Mouse (Mus musculus) forebrain, embryonic 13.5 days (tissue): ENCODE results near the gene Gm26938. TPM values are rescaled to one million over a fixed set of nuclear protein-coding genes. Genes with fewer than 3 reads are reported as not detected.

Experiments used
- ATAC-seq: fragments of 200-750 bp; cut with Nextera tagmentation; 2 replicates; pipeline ENCODE4 v1.8.0; 2017
- H3K27ac ChIP-seq: fragments of 300-500 bp; sonication (generic); 2 replicates; pipeline ENCODE4 v1.5.1; 2015; ENCODE audit warnings: inconsistent platforms, mild to moderate bottlenecking, moderate library complexity
- H3K27me3 ChIP-seq: fragments of 300-500 bp; sonication (generic); 2 replicates; pipeline ENCODE4 v1.6.1; 2015; ENCODE audit warnings: mild to moderate bottlenecking, inconsistent platforms
- H3K36me3 ChIP-seq: fragments of 300-500 bp; sonication (generic); 2 replicates; pipeline ENCODE4 v1.6.1; 2015; ENCODE audit warnings: mild to moderate bottlenecking, inconsistent platforms; ENCODE audit not compliant: poor library complexity, severe bottlenecking
- H3K4me1 ChIP-seq: fragments of 300-500 bp; sonication (generic); 2 replicates; pipeline ENCODE4 v1.6.1; 2015; ENCODE audit warnings: inconsistent platforms
- H3K4me2 ChIP-seq: fragments of 300-500 bp; sonication (generic); 2 replicates; pipeline ENCODE4 v1.6.1; 2015; ENCODE audit warnings: inconsistent platforms, mild to moderate bottlenecking, moderate library complexity
- H3K4me3 ChIP-seq: fragments of 300-500 bp; sonication (generic); 2 replicates; pipeline ENCODE4 v1.5.1; 2015; ENCODE audit warnings: mild to moderate bottlenecking, inconsistent platforms
- H3K9ac ChIP-seq: fragments of 300-500 bp; sonication (generic); 2 replicates; pipeline ENCODE4 v1.6.1; 2015; ENCODE audit warnings: mild to moderate bottlenecking, inconsistent platforms
- H3K9me3 ChIP-seq: fragments of 300-500 bp; sonication (generic); replicated peaks from 2 replicates; pipeline ENCODE4 v1.6.1; 2016; ENCODE audit warnings: inconsistent platforms
- WGBS: fragments of 180-500 bp; shearing (Covaris S2); methylation state at CpG from one replicate; pipeline ENCODE4 v1.1.7; 2015; 5-methylcytosine and 5-hydroxymethylcytosine counted together
- polyA plus RNA-seq: library from polyadenylated mRNA; unstranded; fragments of >200 nt; fragmentation: Nextera tagmentation; extraction: Ambion mirVana; gene quantifications from 2 replicates; pipeline ENCODE4 v1.2.1, GENCODE M21; 2015

The Gm26938 gene
- polyA plus RNA-seq, 1 experiment from 2014 or later = not detected

DNA sequence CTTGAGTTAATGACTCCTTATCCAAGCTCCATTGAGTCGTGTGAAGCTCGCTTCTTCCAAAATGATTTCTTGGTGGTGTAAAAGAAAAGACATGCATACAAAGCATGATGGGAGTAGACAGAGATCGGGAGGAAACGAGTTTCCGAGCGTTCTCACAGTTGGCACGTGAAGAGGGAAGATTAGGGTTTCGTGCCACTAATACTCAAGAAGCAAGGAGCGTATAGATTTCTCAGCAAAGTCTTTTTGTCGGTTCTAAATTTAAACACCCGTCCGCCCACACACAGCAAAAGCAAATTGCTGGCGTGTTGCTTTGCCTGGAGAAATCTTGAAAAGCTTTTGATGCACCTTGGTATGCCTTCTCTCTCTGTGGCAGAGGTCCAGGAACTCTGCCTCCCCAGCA lies 3.2 kb upstream of the Gm26938 start:
- H3K9ac ChIP-seq = no peak overlapping the region
- WGBS = 83% methylated on average over 13 of the region's 13 CpGs
- ATAC-seq = no peak
- H3K4me1 ChIP-seq = peaks cover 12% of the 10 kb centered on the region
- no peak overlapping the region for H3K4me2 ChIP-seq
- H3K27ac ChIP-seq = no peak overlapping the region
- no peak overlapping the region for H3K4me3 ChIP-seq
- H3K36me3 ChIP-seq = no peaks in the 10 kb centered on the region
- no peaks in the 10 kb centered on the region for H3K9me3 ChIP-seq
- no peaks in the 10 kb centered on the region for H3K27me3 ChIP-seq

DNA sequence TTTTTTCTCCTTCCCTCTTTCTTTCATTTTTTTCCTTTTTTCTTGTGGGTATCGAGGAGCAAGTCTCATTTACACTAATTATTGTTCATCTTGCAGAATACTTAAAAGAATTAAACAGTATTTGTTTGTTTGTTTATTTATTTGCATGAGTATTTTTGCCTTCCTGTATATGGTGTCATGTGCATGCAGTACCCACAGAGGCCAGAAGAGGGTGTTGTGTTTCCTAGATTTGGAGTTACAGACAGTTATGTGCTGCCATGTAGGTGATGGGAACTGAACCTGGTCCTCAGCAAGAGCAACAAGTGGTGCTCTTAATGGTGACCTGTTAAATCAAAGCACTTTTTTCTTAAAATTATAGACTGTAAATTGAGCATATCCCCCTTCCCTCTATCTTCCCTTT lies 1.4 kb upstream of the Gm26938 start:
- Histone ChIP-seq H3K27ac (no peak overlapping the region), H3K36me3 (peaks cover 13% of the 10 kb centered on the region), H3K9me3 (no peaks in the 10 kb centered on the region), H3K4me2 (no peak overlapping the region; the same call in 1 of the 2 replicates), H3K4me1 (peaks cover 12% of the 10 kb centered on the region), H3K27me3 (no peaks in the 10 kb centered on the region), H3K9ac (no peak overlapping the region), H3K4me3 (no peak overlapping the region)
- ATAC-seq = no peak
- WGBS = 96% methylated on average over 1 of the region's 1 CpGs

DNA sequence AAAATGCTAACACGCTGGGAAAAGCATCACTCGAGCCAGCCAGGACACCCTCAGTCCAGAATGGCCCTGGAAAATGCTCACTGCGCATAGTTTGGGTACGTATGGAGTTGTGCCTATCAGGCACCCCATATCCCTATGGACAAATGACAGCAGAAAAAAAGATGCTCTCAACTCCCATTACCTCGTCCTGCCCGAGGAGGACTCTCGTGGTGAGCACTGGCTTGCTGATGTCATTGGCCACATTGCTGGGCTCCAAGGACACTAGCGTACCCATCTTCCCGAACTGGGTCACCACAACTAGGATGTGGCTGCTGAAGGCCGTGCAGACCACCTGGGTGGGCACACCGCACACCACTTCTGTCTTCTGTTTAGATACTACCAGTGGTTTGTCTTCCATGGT lies 260 bp downstream of the Gm26938 start:
- Histone ChIP-seq H3K27me3 (no peaks in the 10 kb centered on the region), H3K36me3 (peaks cover 29% of the 10 kb centered on the region), H3K27ac (peak overlapping the region; percentile 76; the same call in 1 of the 2 replicates), H3K9ac (peak overlapping the region; percentile 84), H3K4me3 (peak overlapping the region; percentile 88), H3K4me1 (peaks cover 12% of the 10 kb centered on the region), H3K9me3 (no peaks in the 10 kb centered on the region), H3K4me2 (peak overlapping the region; percentile 95)
- 45% methylated on average over 11 of the region's 11 CpGs for WGBS
- peak; percentile 26 for ATAC-seq

DNA sequence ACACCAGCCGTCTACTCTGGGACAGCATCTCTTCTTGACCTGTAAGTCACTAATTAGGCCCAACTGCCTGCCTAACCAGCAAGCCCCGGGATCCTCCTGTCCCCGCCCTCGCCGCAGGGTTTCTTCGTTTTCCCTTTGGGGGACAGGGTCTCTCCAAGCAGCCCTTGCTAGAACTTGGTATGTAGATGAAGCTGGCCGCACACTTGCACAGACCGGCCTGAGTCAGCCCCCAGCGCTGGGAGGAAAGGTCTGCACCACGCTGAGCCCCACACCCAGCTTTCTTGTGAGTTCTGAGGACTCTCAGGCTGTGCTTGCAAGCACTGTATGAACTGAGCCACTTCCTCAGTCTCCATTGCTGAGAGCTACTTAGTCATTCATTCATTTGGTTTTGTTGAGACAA lies 1.7 kb downstream of the Gm26938 start:
- Histone ChIP-seq H3K27ac (no peak overlapping the region), H3K27me3 (no peaks in the 10 kb centered on the region), H3K36me3 (peaks cover 35% of the 10 kb centered on the region), H3K4me2 (no peak overlapping the region), H3K4me3 (no peak overlapping the region), H3K9me3 (no peaks in the 10 kb centered on the region), H3K9ac (no peak overlapping the region), H3K4me1 (peaks cover 12% of the 10 kb centered on the region)
- 91% methylated on average over 10 of the region's 10 CpGs for WGBS
- no peak for ATAC-seq

DNA sequence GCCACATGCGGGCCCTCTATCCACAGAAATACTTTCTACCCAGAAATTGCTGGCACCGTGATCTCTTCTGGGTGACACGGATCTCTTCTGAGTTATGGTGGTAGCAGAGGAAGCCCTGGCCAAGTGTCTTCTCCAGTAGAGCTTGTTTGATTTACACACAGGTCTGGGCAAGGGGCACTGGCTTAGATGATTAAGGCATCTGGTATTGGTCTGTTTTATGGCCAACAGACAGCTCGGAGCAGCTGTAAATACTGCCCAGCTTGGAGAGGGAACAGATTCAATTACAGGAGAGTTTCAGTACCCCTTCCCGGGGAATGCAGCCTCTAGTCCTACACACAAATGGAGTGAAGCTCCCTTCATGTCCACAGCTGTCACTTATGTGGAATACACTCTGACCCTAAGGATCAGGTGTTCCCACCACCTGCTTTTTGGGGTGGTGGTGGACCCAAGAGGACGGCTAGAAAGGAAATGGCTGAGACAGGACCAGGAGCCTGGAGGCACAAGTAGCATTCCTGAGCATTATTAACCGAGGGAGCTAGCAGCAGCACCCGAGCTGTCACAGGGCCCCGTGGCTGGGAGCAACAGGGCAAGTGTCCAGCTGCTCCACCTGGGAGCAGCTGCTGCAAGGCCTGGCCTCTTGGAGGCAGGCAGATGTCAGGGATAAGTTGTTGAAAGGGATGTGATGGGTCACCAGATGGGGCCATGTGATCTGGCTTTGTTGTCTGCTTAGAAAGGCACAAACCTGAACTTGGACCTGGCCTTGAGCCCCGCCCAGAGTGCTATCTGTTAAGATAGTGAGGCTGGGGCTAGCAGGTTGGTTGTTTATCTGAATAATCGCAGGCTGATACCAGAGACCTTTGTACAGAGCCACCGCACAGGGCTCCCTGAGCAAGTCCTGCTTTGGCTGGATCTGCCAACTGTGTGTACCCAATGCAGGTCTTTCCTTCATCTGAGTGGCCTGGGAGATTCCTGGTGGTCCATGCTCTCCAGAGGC lies 4.4 kb downstream of the Gm26938 start:
- ATAC-seq = no peak
- 92% methylated on average over 12 of the region's 12 CpGs for WGBS
- no peaks in the 10 kb centered on the region for H3K9me3 ChIP-seq
- H3K27ac ChIP-seq = no peak overlapping the region
- H3K4me3 ChIP-seq = no peak overlapping the region
- peaks cover 35% of the 10 kb centered on the region for H3K36me3 ChIP-seq
- H3K4me1 ChIP-seq = peaks cover 12% of the 10 kb centered on the region
- no peak overlapping the region; the same call in 1 of the 2 replicates for H3K9ac ChIP-seq
- H3K4me2 ChIP-seq = no peak overlapping the region
- no peaks in the 10 kb centered on the region for H3K27me3 ChIP-seq

DNA sequence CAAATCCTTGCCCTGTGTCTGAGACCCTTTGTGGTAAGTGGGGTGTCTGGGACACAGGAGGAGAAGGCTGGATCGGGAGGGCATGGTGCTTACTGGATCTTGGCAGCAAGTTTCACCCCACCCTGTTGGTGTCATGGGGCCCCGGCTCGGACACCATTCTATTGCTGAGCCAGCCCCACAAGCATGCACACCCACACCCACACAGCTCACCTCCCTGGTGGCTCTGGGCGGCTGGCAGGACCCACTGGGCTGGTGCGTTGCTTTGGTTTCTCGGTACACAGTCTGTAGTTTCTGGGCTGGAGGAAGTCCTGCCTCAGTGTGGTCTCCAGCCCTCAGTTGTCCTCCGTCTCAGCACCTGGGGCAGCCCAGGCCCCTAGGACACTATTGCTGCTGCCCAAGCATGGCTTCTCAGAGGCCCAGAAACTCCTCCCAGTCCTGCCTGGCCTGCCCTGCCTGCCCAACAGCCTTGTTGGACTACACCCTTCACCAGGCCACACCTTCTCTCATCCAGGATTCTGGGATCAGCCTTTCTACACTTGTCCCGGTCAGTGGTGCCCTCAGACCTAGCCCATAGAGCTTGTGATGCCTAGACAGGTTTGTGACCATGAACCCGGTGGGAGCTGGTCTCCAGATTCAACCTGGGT lies 6.5 kb downstream of the Gm26938 start, which contains the start of gene Tmem184a:
Gene Tmem184a, minus strand, starts transcription at position 380 of the 644 bp plus-strand sequence.
- no peak for ATAC-seq
- Histone ChIP-seq H3K36me3 (peaks cover 35% of the 10 kb centered on the region), H3K27ac (no peak within 1 kb of the TSS), H3K4me3 (no peak within 1 kb of the TSS), H3K4me1 (no peaks in the 10 kb centered on the region), H3K9ac (no peak within 1 kb of the TSS), H3K9me3 (no peaks in the 10 kb centered on the region), H3K27me3 (peaks cover 5% of the 10 kb centered on the region; the same call in 1 of the 2 replicates), H3K4me2 (no peak within 1 kb of the TSS)
- WGBS = 84% methylated on average over 9 of the region's 9 CpGs

DNA sequence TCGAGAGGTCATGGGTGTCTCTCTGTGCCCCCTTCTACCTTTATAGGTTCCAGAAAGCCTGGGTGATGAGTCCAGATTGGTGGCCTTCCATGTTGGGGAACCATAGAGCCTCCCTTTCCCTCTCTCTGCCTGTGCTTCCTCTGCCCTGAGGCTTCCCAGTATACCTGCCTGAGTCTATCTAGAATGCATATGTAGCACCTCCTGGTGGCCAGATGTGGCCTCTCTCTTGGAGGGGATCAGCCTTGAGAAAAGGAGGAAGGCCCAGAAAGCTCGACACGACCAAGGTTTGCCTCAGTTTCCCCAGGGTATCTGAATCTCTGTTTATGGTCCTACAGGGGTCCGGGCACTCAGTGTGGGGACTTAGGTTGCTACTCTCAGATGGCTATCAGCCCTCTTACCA lies 7.4 kb downstream of the Gm26938 start:
- H3K4me2 ChIP-seq = no peak overlapping the region
- H3K36me3 ChIP-seq = peaks cover 34% of the 10 kb centered on the region
- 0 out of 2 replicates have a peak, but pooled peaks have one; percentile 37 for ATAC-seq
- no peak overlapping the region for H3K9ac ChIP-seq
- H3K4me1 ChIP-seq = no peaks in the 10 kb centered on the region
- no peaks in the 10 kb centered on the region for H3K9me3 ChIP-seq
- no peak overlapping the region for H3K27ac ChIP-seq
- peaks cover 14% of the 10 kb centered on the region for H3K27me3 ChIP-seq
- H3K4me3 ChIP-seq = no peak overlapping the region
- 50% methylated on average over 4 of the region's 4 CpGs for WGBS

DNA sequence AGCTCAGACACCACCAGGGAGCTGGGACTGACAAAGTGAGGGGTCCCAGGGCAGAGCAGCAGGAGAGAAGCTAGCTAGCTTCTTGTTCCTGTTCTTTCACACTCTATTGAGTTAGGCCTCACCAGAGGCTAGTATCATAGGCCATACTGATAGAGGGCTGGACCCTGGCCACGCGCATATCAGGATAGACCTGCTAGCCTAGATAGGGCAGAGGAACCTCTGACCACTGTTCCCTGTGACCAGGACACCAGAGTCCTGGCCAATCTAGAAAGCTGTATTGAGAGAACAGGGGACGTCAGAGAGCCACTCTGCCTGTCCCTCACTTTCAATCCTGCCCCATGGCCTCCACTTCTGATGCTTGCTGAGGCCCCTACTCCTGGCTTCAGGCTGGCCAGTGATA lies 8.2 kb downstream of the Gm26938 start:
- ATAC-seq = no peak
- WGBS = 91% methylated on average over 3 of the region's 3 CpGs
- Histone ChIP-seq H3K4me2 (no peak overlapping the region), H3K9me3 (no peaks in the 10 kb centered on the region), H3K36me3 (peaks cover 26% of the 10 kb centered on the region), H3K27me3 (peaks cover 20% of the 10 kb centered on the region), H3K4me3 (no peak overlapping the region), H3K4me1 (no peaks in the 10 kb centered on the region), H3K27ac (no peak overlapping the region), H3K9ac (no peak overlapping the region)

DNA sequence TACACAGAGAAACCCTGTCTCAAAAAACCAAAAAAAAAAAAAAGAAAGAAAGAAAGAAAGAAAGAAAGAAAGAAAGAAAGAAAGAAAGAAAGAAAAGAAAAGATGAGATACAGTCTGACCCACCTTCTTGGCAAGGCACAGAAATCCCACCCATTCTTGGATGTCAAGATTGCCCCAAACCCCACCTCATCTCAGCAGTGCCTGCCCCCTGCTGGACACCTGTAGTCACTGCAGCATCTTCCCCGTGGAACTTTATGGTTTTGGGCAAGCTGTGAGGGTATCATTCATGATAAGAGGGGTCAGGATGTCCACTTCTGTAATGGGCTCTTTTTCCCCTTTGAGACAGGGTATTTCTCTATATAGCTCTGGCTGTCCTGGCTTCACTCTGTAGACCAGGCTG lies 8.9 kb downstream of the Gm26938 start:
- 10% methylated on average over 1 of the region's 1 CpGs for WGBS
- no peak overlapping the region for H3K4me2 ChIP-seq
- no peak overlapping the region for H3K9ac ChIP-seq
- no peak for ATAC-seq
- peaks cover 27% of the 10 kb centered on the region for H3K27me3 ChIP-seq
- no peak overlapping the region for H3K4me3 ChIP-seq
- peaks cover 19% of the 10 kb centered on the region for H3K36me3 ChIP-seq
- no peaks in the 10 kb centered on the region for H3K9me3 ChIP-seq
- no peaks in the 10 kb centered on the region for H3K4me1 ChIP-seq
- H3K27ac ChIP-seq = no peak overlapping the region

DNA sequence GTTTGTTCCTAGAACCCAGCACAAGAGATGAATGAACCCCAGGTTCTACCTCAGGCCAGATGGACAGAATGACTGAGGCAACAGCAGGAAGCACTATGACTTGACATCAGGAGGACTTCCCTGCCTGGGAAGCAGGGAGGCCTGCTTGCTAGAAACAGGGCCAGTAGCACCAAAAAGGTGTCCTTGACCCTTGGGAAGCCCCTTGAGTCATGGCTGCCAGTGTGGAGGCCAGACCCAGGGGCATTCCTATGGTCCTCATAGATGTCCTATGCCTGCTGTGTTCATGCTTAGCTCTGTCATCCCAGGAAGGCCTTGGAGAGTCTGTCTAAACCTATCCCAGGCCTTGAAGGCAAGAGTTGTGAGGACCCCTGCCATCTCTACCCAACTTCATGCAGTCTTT lies 9.8 kb downstream of the Gm26938 start:
- Histone ChIP-seq H3K36me3 (peaks cover 10% of the 10 kb centered on the region), H3K27ac (no peak overlapping the region), H3K27me3 (peaks cover 33% of the 10 kb centered on the region), H3K4me3 (no peak overlapping the region), H3K4me1 (no peaks in the 10 kb centered on the region), H3K4me2 (no peak overlapping the region), H3K9me3 (no peaks in the 10 kb centered on the region), H3K9ac (no peak overlapping the region)
- ATAC-seq = no peak

DNA sequence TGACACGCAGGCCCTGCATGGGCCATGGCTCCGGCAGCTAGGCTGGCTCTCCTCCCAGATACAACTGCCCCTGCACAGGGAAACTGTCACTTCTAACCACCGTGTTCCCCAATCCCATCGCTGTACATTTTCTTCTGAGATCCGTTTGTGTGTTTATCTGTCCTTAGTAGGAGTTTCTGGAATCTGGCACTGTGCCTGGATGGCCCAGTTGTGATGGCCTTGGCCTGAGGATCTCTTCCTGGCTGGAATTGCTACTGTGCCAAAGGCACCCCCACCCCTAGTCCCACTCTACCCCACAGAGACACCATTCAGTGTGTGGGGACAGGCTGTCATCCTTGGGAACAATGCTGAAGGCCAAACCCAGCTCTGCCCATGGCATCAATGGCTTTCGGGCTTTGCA lies 10.2 kb downstream of the Gm26938 start:
- Histone ChIP-seq H3K27ac (no peak overlapping the region), H3K4me2 (no peak overlapping the region), H3K4me3 (no peak overlapping the region), H3K4me1 (no peaks in the 10 kb centered on the region), H3K9me3 (no peaks in the 10 kb centered on the region), H3K27me3 (peaks cover 33% of the 10 kb centered on the region), H3K36me3 (peaks cover 5% of the 10 kb centered on the region; the same call in 1 of the 2 replicates), H3K9ac (no peak overlapping the region)
- no peak for ATAC-seq
- 80% methylated on average over 6 of the region's 6 CpGs for WGBS

DNA sequence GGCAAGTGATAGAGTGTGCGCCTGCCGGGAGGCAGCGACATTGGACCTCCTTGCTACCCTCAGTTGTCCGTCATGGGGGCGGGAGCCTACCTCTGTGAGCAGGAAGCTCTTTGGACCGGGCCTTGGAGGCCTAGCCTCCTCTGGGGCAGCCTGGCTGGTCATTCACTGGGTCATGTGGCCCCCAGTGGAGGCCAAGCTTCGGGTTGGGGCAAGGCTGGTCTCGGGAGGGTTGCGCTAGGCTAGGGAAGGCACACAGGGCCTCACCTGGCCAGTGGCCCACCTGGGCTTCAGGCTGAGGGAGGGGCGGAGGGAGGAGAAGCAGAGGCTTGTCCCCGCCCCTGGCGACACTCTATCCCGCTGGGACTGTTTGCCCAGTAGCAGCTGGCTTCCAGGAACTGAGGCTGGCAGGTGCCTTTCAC lies 12.2 kb downstream of the Gm26938 start:
- peaks cover 3% of the 10 kb centered on the region; the same call in 1 of the 2 replicates for H3K9me3 ChIP-seq
- no peak overlapping the region for H3K4me2 ChIP-seq
- H3K36me3 ChIP-seq = no peaks in the 10 kb centered on the region
- WGBS = 15% methylated on average over 13 of the region's 13 CpGs
- no peaks in the 10 kb centered on the region for H3K4me1 ChIP-seq
- H3K9ac ChIP-seq = no peak overlapping the region
- H3K27ac ChIP-seq = no peak overlapping the region
- no peak overlapping the region for H3K4me3 ChIP-seq
- no peak for ATAC-seq
- H3K27me3 ChIP-seq = peaks cover 33% of the 10 kb centered on the region
